Mouse (Mus musculus): ENCODE measurements around the gene Tcta. TPM values are rescaled to one million over a fixed set of nuclear protein-coding genes. Genes with fewer than 3 reads are reported as not detected.
"Not testable (repeated sequence)": the region's sequence is repeated elsewhere in the genome, so short reads cannot be mapped to it uniquely, and the experiment has no call there.

Tcta gene
- polyA plus RNA-seq, 1 experiment from 2014 or later = 54.9 TPM

DNA sequence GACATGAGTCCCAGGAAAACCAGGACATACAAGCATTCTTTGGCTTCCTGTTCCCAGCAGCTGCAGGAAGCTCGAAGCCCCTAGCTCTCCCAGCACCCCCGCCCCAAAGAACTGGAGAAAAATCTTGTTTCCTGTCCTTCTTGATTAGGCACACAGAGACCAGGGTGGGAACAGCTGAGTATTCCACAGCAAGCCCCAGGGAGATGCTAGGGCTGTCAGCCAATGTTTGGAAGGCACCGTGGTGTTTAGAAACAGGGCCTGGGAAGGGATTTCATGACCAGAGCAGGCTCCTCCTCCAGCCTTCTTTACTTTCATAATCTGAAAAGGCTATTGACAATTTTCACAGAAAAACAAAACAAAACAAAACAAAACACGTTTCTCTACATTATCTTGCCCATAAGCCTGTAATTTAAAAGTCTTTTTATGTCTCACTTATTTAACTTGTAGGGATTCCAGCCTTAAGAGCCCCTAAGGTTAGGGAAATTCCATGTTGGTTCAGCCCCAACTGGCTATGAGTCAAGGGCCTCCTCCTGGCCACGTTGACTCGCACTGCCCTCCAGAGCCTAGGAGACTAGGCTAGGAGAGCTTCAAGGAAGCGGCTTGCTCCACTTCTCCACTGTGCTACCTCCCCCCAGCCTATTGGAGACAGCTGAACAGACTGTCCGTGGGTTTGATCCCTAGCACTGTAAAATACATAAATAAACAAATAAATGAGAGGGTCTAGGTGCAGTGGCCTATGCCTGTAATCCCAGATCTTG lies 25.7 kb downstream of the Tcta start:
- H3K9me3 ChIP-seq = no peaks in the 10 kb centered on the region
- H3K4me3 ChIP-seq = no peak overlapping the region
- H3K27ac ChIP-seq = no peak overlapping the region
- H3K27me3 ChIP-seq (replicated peaks) = no peaks in the 10 kb centered on the region
- H3K9ac ChIP-seq = no peak overlapping the region
- no peaks in the 10 kb centered on the region for H3K4me1 ChIP-seq
- no peak overlapping the region for H3K4me2 ChIP-seq
- 51% methylated on average over 8 of the region's 8 CpGs for WGBS
- H3K36me3 ChIP-seq (replicated peaks) = no peaks in the 10 kb centered on the region
- ATAC-seq (replicated peaks) = no peak

DNA sequence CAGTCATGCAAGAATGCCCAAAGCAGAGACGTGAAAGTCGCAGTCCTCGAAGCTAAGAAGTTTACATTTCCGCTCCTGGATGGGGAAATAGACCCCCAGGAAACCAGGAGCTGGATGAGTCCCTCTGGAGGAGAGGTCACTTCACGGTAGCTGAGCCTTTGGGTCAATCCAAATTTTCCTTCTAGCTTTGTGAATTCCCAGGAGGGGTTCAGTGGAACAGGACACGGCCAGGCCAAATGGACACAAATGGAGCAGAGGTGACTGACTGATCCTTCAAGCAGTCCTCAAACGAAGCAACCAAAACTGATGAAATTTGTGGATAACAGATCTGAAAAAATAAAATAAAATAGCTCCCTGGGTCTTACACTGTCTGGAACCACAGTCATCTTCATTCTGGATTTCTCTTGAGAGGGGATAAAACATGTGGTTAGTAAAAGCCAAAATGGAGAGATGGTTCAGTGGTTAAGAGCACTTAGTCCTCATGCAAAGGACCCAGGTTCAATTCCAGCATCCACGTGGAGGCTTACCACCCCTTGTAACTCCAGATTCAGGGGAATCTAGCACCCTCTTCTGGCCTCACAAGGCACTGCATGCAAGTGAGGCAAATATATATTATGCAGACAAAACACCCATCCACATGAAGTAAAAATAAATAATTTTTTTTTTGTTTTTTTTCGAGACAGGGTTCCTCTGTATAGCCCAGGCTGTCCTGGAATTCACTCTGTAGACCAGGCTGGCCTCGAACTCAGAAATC lies 27.1 kb downstream of the Tcta start:
- ATAC-seq (replicated peaks) = no peak

DNA sequence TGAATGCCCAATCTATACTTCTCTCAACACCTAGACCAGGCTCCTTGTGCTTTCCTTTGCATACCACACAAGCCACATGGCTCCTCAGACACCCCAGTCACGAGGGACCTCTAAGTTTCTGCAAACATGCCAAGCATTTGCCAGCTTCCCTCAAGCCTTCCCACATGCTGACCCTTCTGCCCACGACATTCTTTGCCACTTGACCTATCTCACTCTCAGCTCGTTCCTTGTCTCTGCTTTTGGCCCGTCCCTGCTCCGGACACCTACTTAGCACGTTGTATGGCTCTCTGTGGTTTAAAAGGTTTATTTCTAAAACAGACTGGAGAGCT lies 30.7 kb downstream of the Tcta start:
- 62% methylated on average over 6 of the region's 6 CpGs for WGBS
- Histone ChIP-seq H3K4me2 (no peak overlapping the region), H3K4me3 (no peak overlapping the region), H3K27me3 (replicated peaks) (no peaks in the 10 kb centered on the region), H3K27ac (no peak overlapping the region), H3K36me3 (replicated peaks) (no peaks in the 10 kb centered on the region), H3K4me1 (no peaks in the 10 kb centered on the region), H3K9ac (no peak overlapping the region), H3K9me3 (no peaks in the 10 kb centered on the region)
- no peak for ATAC-seq (replicated peaks)

More for the DNA sequence above, 27.1 kb downstream of the Tcta start:
- Histone ChIP-seq H3K4me3 (no peak overlapping the region), H3K9ac (no peak overlapping the region), H3K9me3 (no peaks in the 10 kb centered on the region), H3K4me1 (no peaks in the 10 kb centered on the region), H3K27me3 (replicated peaks) (no peaks in the 10 kb centered on the region), H3K4me2 (no peak overlapping the region), H3K27ac (no peak overlapping the region), H3K36me3 (replicated peaks) (no peaks in the 10 kb centered on the region)
- 63% methylated on average over 10 of the region's 10 CpGs for WGBS

DNA sequence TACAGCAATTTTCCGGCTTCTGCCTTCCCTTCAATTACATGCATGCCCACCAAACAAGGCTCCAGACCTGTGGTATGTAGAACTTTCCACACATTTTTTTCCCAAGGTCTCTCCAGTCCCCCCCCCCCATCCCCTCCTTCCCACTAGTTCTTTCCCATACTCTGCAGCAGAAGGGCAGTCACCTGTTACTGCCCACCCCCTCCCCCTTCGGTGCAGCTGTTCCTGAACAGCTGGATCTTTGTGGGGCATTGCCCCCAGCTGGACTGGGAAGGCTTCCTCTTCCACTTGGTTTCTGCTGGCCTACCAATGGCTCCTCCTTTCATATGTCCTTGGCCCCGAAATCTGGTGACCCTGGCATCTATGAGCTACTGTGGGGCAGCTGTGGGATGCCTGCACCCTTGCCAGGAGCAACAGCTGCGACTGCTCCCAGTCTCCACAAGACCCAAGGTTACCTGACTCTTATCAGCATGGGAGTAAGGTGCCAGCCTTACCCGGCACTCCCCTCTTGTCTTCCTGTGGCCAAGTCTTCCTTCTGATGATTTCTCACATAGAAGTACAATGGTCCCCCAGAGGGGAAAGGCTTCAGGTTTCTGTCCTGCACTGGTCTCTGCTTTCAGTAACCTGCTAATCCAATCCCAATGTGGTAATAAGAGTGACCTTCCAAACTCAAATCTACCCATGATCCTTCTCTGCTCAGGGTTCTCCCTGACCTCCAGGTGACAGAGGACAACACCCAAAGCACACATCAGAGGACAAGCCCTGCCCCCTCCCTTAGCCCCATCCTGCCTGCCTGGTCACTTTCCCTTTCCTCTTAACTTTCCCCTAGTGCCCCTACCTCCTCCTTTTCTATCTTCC lies 31.3 kb downstream of the Tcta start:
- Histone ChIP-seq H3K4me3 (no peak overlapping the region), H3K4me1 (no peaks in the 10 kb centered on the region), H3K27me3 (replicated peaks) (no peaks in the 10 kb centered on the region), H3K9me3 (no peaks in the 10 kb centered on the region), H3K9ac (no peak overlapping the region), H3K27ac (no peak overlapping the region), H3K36me3 (replicated peaks) (no peaks in the 10 kb centered on the region), H3K4me2 (no peak overlapping the region)
- no peak for ATAC-seq (replicated peaks)
- 82% methylated on average over 5 of the region's 5 CpGs for WGBS

DNA sequence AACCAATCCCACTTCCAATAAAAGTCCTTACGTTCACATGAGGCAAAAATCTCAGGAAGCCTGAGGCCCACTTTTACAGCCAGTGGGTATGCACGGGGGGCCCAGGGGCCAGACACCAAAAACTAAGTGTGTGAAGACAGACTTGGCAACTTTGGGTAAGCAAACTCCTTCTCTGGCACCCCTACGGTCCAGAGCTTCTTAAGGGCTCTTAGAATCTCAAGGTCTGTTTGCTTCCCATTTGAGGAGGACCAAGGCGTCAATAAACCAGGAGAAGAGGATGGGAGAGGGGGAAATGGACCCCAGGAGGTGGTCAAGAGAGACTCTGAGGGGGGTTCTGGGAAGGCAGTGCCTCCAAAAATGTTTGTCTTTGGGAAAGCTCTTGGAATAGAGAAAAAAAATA lies 32.5 kb downstream of the Tcta start:
- 70% methylated on average over 4 of the region's 4 CpGs for WGBS
- Histone ChIP-seq H3K27ac (no peak overlapping the region), H3K9me3 (no peaks in the 10 kb centered on the region), H3K4me1 (no peaks in the 10 kb centered on the region), H3K9ac (no peak overlapping the region), H3K27me3 (replicated peaks) (no peaks in the 10 kb centered on the region), H3K4me2 (no peak overlapping the region), H3K36me3 (replicated peaks) (no peaks in the 10 kb centered on the region), H3K4me3 (no peak overlapping the region)
- ATAC-seq (replicated peaks) = no peak

DNA sequence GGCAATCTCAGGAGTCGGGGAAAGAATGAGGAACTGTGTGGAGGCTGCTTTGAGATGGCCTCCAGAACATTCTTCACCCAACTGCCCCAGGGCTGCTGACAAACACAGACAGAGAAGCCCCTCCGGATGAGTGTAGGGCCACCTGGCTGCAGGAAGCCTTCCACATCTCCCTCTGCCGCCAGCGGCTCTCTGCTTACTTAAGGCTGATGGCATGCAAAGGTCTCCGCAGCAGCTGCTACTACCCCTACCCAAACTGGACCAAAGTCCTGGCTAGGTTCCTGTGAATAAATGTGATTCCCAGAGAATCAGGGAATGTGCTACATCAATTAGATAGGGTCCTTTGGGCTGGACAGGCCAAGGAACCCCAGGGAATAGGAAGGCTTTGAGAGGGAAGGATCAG lies 33.3 kb downstream of the Tcta start:
- no peaks in the 10 kb centered on the region for H3K4me1 ChIP-seq
- no peaks in the 10 kb centered on the region for H3K27me3 ChIP-seq (replicated peaks)
- WGBS = 81% methylated on average over 5 of the region's 5 CpGs
- H3K36me3 ChIP-seq (replicated peaks) = no peaks in the 10 kb centered on the region
- no peak overlapping the region for H3K27ac ChIP-seq
- H3K4me2 ChIP-seq = no peak overlapping the region
- H3K4me3 ChIP-seq = no peak overlapping the region
- H3K9ac ChIP-seq = no peak overlapping the region
- no peaks in the 10 kb centered on the region for H3K9me3 ChIP-seq
- no peak for ATAC-seq (replicated peaks)

DNA sequence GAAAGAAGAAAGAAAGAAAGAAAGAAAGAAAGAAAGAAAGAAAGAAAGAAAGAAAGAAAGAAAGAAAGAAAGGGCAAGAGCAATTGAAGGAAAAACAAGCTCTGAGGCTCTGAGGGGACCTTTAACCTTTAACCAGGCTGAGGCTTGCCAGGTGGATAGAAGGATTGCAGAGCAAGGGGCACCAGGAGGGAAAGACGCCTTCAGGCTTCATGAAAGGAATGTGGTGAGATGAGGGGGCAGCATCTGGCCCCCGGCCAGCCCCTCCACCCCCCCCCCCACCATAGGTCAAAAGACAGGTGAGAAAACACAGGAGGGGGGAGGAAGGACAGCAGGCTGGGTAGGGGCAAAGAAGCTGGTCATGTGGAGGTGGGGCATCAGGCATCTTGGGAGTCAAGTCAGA lies 34.0 kb downstream of the Tcta start:
- no peak overlapping the region for H3K9ac ChIP-seq
- no peak for ATAC-seq (replicated peaks)
- H3K4me3 ChIP-seq = no peak overlapping the region
- no peaks in the 10 kb centered on the region for H3K36me3 ChIP-seq (replicated peaks)
- 39% methylated on average over 2 of the region's 2 CpGs for WGBS
- H3K27me3 ChIP-seq (replicated peaks) = no peaks in the 10 kb centered on the region
- H3K27ac ChIP-seq = no peak overlapping the region
- H3K4me2 ChIP-seq = no peak overlapping the region
- no peaks in the 10 kb centered on the region for H3K9me3 ChIP-seq
- H3K4me1 ChIP-seq = no peaks in the 10 kb centered on the region

DNA sequence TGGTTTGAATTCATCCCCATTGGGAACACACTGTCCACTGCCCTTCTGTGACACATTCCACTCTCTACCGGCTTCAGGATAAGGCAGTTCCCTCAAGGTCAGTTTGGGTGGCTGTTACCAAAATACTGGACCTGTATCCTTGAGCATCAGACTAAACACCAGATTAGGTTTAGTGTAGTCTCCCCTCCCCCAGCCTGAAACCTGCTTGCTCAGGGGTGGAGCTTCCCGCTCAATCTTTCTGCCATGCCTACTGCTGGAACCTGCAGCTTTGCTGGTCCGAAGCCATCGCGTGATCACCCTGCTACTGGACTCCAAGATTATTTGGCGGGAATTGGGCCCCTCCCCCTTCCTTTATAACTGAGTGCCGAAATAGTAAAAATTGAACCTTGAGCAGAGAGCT lies 37.3 kb downstream of the Tcta start:
- not testable (repeated sequence) for H3K27ac ChIP-seq; H3K27me3 ChIP-seq (replicated peaks); H3K9me3 ChIP-seq; H3K36me3 ChIP-seq (replicated peaks); H3K4me2 ChIP-seq; H3K9ac ChIP-seq; H3K4me3 ChIP-seq; ATAC-seq (replicated peaks); H3K4me1 ChIP-seq
- 79% methylated on average over 7 of the region's 7 CpGs for WGBS

DNA sequence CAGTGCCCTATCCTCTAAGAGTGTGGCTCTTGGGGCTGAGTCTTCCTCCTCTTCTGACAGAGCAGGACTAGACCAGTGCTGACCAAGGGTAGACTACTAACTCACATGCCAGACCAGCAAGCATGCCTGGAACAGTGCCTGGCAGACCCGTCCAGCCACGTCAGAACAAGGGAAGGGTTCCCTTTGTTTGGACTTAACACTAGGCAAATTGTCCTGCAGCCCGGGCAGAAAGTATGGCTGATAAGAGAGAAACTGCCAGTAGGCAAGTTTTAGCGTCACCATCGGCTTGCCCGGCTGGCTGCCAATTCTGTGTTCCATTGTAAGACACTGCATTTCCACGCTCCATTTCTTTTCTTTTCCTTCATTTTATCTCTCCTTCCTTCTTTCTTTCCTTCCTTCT lies 38.3 kb downstream of the Tcta start:
- Histone ChIP-seq H3K4me1 (peaks cover 6% of the 10 kb centered on the region), H3K27me3 (replicated peaks) (no peaks in the 10 kb centered on the region), H3K4me2 (no peak overlapping the region), H3K4me3 (no peak overlapping the region), H3K9ac (no peak overlapping the region), H3K9me3 (no peaks in the 10 kb centered on the region), H3K27ac (no peak overlapping the region), H3K36me3 (replicated peaks) (no peaks in the 10 kb centered on the region)
- WGBS = 79% methylated on average over 7 of the region's 7 CpGs
- no peak for ATAC-seq (replicated peaks)

DNA sequence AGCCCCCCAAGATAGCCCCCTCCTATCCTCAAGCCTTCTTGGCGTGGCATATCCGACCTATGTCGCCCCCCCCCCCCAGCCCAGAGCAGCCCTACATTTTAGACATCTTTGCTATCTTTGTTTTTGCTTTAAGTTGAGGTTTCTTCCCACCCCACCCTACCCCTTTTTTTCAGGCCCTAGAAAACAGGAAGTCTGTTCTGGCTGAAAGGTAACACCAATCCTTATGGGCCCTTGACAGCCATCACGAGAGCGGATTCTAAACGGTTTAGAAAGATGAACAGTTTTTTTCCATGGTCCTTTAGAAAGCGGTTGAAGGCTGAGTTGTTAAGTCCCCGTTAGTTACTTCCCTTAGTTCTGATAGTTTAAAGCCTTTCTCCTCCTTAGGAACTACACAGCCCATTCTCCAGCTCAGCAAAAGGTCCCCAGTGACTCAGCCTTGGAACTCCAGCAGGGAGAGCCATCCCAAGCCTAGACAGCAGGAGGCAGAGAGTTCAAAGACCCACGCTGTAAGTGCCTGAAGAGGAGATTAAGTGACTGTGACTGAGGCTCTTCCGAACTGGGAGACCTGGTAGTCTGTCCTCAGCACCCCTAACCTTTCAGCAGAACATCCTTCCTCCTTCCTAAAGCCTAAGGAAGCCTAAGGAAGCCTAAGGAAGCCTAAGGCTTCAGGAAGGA lies 39.6 kb downstream of the Tcta start:
- Histone ChIP-seq H3K9me3 (no peaks in the 10 kb centered on the region), H3K36me3 (replicated peaks) (no peaks in the 10 kb centered on the region), H3K4me2 (no peak overlapping the region), H3K4me3 (no peak overlapping the region), H3K27ac (no peak overlapping the region), H3K27me3 (replicated peaks) (no peaks in the 10 kb centered on the region), H3K4me1 (peaks cover 19% of the 10 kb centered on the region), H3K9ac (no peak overlapping the region)
- ATAC-seq (replicated peaks) = no peak
- 70% methylated on average over 10 of the region's 10 CpGs for WGBS

DNA sequence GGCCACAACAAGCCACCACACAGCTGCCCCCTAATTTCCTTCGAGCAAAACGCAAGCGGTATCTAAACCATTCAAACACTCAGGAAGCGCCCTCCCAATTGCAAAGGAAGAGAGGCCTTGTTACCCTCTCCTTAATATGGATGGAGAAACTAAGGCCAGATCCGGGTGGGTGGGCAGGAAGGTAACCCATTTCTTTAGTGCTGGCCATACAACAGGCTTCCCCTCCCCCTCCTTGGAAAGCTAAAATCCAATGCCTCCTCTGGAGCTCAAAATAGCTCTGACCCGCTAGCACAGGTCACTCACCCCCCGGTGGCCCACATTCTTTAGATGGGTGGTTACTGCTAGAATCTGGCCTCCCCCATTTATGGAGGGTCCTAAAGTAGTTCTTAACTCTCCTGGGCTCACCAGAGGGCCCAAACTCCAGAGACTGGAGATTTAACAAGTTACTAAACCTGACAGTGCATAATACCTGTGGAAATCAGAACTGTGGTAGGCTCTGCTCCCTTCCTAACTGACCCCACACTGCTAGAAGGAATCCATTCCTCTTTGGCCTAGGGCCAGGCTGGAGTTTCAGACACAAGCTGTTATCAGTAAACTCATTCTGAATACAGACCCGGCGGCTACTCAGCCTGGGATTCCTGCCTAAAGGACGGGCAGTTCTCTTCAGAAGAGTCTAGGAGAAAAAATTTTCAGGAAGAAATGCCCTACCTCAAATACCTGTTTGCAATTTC lies 41.6 kb downstream of the Tcta start:
- peak overlapping the region; percentile 30; the same call in 1 of the 2 replicates for H3K9ac ChIP-seq
- ATAC-seq (replicated peaks) = no peak; the same call in 1 of the 2 replicates
- 15% methylated on average over 10 of the region's 10 CpGs for WGBS

More for the DNA sequence above, 41.6 kb downstream of the Tcta start:
- peak overlapping the region; percentile 94 for H3K4me3 ChIP-seq
- H3K4me2 ChIP-seq = peak overlapping the region; percentile 66
- H3K4me1 ChIP-seq = peaks cover 27% of the 10 kb centered on the region
- no peaks in the 10 kb centered on the region for H3K9me3 ChIP-seq
- H3K27ac ChIP-seq = peak overlapping the region; percentile 93
- no peaks in the 10 kb centered on the region for H3K27me3 ChIP-seq (replicated peaks)
- H3K36me3 ChIP-seq (replicated peaks) = no peaks in the 10 kb centered on the region
